Mouse (Mus musculus) limb, embryonic 11.5 days (tissue): Measurements from ENCODE around the gene 1110017D15Rik. TPM values are rescaled to one million over a fixed set of nuclear protein-coding genes. Genes with fewer than 3 reads are reported as not detected.
A peak's percentile ranks its signal among the peaks of the same experiment; 100 is the strongest.

ENCODE experiments used
- ATAC-seq: fragments of 200-750 bp; cut with Nextera tagmentation; 2 replicates; pipeline ENCODE4 v1.8.0; 2017; ENCODE audit warnings: low read depth; ENCODE audit not compliant: insufficient number of reproducible peaks, low FRiP score, low TSS enrichment
- DNase-seq: peaks from one replicate; pipeline ENCODE4 v3.0.0-alpha.2; 2015; ENCODE audit warnings: low spot score
- H3K27ac ChIP-seq: fragments of 300-500 bp; sonication (generic); replicated peaks from 2 replicates; pipeline ENCODE4 v1.5.1; 2014; ENCODE audit warnings: low read depth, mild to moderate bottlenecking, low read length
- H3K27me3 ChIP-seq: fragments of 300-500 bp; sonication (generic); 2 replicates; pipeline ENCODE4 v1.6.1; 2014; ENCODE audit warnings: mild to moderate bottlenecking, low read length, mixed read lengths; ENCODE audit not compliant: control insufficient read depth, insufficient read depth
- H3K36me3 ChIP-seq: fragments of 300-500 bp; sonication (generic); 2 replicates; pipeline ENCODE4 v1.6.1; 2014; ENCODE audit warnings: mild to moderate bottlenecking, low read length, moderate library complexity, mixed read lengths; ENCODE audit not compliant: control insufficient read depth, insufficient read depth
- H3K4me1 ChIP-seq: fragments of 300-500 bp; sonication (generic); 2 replicates; pipeline ENCODE4 v1.6.1; 2014; ENCODE audit warnings: low read length, mixed read lengths; ENCODE audit not compliant: control insufficient read depth, insufficient read depth
- H3K4me2 ChIP-seq: fragments of 300-500 bp; sonication (generic); 2 replicates; pipeline ENCODE4 v1.6.1; 2014; ENCODE audit warnings: low read depth, mild to moderate bottlenecking, moderate library complexity; ENCODE audit not compliant: severe bottlenecking
- H3K4me3 ChIP-seq: fragments of 300-500 bp; sonication (generic); 2 replicates; pipeline ENCODE4 v1.5.1; 2014; ENCODE audit warnings: low read depth, low read length
- H3K9ac ChIP-seq: fragments of 300-500 bp; sonication (generic); 2 replicates; pipeline ENCODE4 v1.6.1; 2014; ENCODE audit warnings: mild to moderate bottlenecking, low read length
- H3K9me3 ChIP-seq: fragments of 300-500 bp; sonication (generic); 2 replicates; pipeline ENCODE4 v1.6.1; 2016; ENCODE audit warnings: low read length; ENCODE audit not compliant: control insufficient read depth
- WGBS: fragments of 180-500 bp; shearing (Covaris S2); extraction: QIAGEN DNeasy Blood & Tissue Kit; methylation state at CpG from one replicate; pipeline ENCODE4 v1.1.7; 2014; 5-methylcytosine and 5-hydroxymethylcytosine counted together
- polyA plus RNA-seq: library from polyadenylated mRNA; unstranded; fragments of >200 nt; fragmentation: Nextera tagmentation; extraction: Ambion mirVana; gene quantifications from 2 replicates; pipeline ENCODE4 v1.2.1, GENCODE M21; 2014

The 1110017D15Rik gene
- polyA plus RNA-seq, 1 experiment from 2014 or later = 3.8 TPM

DNA sequence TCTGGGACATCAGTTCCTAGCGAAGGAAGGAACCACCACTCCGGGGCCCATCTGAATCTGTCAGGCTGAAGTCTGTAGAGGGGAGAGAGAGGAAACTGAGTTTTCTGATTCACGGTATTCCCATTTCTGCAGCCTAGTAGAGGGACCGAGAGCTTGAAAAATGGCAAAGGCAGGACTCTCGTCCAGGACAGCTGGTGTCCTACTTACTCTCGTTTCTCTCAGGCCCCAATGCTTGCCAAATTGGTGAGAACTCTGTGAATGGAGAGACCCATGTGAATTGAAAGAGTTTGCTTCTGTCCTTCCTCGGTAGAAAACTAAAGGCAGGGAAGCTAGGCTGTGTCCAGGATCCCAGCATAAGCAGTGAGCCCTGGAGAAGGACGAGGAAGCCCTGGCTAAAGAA lies 17.5 kb downstream of the 1110017D15Rik start:
- Histone ChIP-seq H3K36me3 (no peaks in the 10 kb centered on the region), H3K4me2 (no peak overlapping the region), H3K4me3 (no peak overlapping the region), H3K9me3 (no peaks in the 10 kb centered on the region), H3K27me3 (peaks cover 65% of the 10 kb centered on the region), H3K9ac (no peak overlapping the region), H3K27ac (no peak overlapping the region), H3K4me1 (peaks cover 17% of the 10 kb centered on the region)
- 60% methylated on average over 8 of the region's 8 CpGs for WGBS
- ATAC-seq (no peak), DNase-seq (no peak)

DNA sequence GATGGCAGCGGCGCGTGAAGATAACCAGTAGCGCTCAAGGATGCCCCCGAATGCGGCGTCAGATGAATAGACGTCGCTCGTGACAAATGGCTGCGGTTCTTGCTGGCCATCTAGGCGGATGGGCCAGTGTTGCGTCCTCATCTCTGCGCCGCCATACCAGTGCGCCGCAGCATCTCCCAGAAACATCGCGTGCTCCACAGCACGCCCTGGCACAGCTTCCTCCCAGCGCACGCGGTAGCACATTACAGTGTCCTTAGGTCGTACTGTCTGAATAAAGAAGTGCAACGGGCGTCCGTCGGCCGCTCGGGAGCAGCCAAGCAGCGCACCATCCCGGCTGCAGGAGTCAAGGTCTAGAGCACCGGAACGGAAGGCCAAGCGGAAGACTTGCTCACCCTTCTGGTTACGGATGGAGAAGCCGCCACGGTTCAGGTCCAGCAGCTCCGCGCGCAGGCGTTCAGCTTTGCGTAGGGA lies 18.2 kb downstream of the 1110017D15Rik start:
- H3K9ac ChIP-seq = no peak overlapping the region
- H3K36me3 ChIP-seq = no peaks in the 10 kb centered on the region

DNA sequence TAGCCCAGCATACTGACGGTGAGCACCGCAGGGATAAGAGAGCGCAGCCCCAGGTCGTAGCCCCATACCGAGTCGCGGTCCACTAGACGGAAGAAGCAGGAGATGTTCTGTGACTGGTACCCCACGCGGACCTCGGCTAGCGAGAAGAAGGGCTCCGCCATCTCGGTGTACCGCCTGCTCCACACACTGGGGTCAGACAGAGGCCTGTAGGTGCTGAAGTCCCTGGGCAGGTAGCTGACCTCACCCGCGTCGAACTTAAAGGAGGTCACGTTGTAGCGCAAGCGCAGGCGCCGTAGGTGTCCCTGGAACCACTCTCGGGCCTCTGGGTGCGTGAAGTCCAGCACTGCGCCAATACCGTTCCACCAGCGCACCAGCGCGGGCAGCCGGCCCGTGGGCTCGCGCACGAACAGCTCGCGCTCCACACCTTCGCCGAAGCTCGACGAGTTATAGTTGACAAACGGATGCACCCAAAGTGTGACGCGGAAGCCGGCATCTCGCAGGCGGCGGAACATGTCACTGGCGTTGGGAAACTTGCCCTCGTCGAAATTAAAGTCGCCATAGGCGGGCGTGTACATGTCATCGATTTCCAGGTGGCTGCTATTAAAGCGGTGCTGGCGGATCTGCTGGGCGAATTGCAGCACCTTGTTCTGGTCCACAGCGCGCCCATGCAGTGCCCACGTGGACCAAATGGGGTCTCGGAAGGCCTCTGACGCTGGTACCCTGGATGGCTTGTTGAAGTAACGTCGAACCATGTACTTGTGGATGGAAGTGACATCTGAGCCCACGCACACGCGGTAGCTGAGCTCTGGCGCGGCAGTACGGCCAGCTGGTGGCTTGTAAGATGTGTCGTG lies 18.9 kb downstream of the 1110017D15Rik start:
- Histone ChIP-seq H3K27me3 (peaks cover 65% of the 10 kb centered on the region), H3K4me2 (peak overlapping the region; percentile 43), H3K4me3 (peak overlapping the region; percentile 23), H3K27ac (no peak overlapping the region), H3K4me1 (peaks cover 17% of the 10 kb centered on the region), H3K9me3 (no peaks in the 10 kb centered on the region), H3K36me3 (no peaks in the 10 kb centered on the region), H3K9ac (no peak overlapping the region)
- ATAC-seq (no peak), DNase-seq (peak; percentile 56)
- 6% methylated on average over 72 of the region's 72 CpGs for WGBS

More for the DNA sequence above, 18.2 kb downstream of the 1110017D15Rik start:
- WGBS = 3% methylated on average over 43 of the region's 43 CpGs
- no peaks in the 10 kb centered on the region for H3K9me3 ChIP-seq
- H3K27me3 ChIP-seq = peaks cover 65% of the 10 kb centered on the region
- peak overlapping the region; percentile 43 for H3K4me2 ChIP-seq
- peak overlapping the region; percentile 23; the same call in 1 of the 2 replicates for H3K4me3 ChIP-seq
- ATAC-seq = no peak
- peaks cover 17% of the 10 kb centered on the region for H3K4me1 ChIP-seq
- peak; percentile 60 for DNase-seq
- H3K27ac ChIP-seq = no peak overlapping the region

DNA sequence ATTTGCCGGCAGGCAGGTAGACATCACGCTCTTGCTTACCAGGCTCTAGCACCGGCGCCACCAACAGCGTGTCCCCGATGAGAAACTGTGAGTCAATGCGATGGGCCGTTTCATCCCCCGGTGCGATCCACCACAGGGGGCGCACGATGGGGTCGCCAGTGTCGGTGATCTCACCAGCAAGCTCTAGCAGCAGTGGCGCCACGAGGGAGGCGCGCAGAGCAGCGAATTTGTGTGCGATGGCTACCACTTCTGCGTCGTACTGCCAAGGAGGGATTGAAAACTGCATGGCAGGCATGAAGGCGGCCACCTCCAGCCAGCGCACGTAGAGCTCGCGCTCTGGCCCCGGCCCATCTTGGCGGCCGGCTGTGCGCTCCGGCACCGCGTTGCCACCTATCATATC lies 19.6 kb downstream of the 1110017D15Rik start:
- peak; percentile 75 for DNase-seq

DNA sequence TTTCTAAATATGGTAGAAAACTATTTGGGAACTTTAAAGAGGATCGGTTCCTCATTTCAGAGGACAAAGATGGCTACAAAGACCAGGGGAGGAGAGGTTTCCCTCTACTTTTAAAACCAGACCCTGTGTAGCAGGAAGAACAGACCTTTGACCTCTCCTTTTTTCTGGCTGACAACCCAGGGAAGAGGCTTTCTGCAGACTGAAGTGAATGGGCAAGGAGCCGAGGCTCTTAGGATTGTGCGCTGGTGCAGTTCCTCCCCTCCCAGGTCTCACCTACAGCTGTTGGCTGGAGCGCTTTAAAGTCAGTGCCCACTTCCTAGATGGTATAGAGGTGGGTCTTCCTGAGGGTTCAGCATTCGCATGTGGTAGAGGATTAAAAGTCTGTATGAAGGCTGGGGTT lies 20.1 kb downstream of the 1110017D15Rik start:
- Histone ChIP-seq H3K36me3 (no peaks in the 10 kb centered on the region), H3K4me3 (no peak overlapping the region), H3K27me3 (peaks cover 63% of the 10 kb centered on the region), H3K9ac (no peak overlapping the region), H3K4me1 (peaks cover 11% of the 10 kb centered on the region), H3K9me3 (no peaks in the 10 kb centered on the region), H3K4me2 (no peak overlapping the region), H3K27ac (no peak overlapping the region)
- ATAC-seq = no peak
- no peak for DNase-seq
- 37% methylated on average over 5 of the region's 5 CpGs for WGBS

More for the DNA sequence above, 19.6 kb downstream of the 1110017D15Rik start:
- Histone ChIP-seq H3K4me3 (peak overlapping the region; percentile 23), H3K4me1 (peaks cover 16% of the 10 kb centered on the region), H3K9me3 (no peaks in the 10 kb centered on the region), H3K27ac (no peak overlapping the region), H3K36me3 (no peaks in the 10 kb centered on the region), H3K9ac (no peak overlapping the region), H3K27me3 (peaks cover 65% of the 10 kb centered on the region), H3K4me2 (peak overlapping the region; percentile 43)
- ATAC-seq = no peak
- WGBS = under 1% methylated on average over 34 of the region's 34 CpGs

DNA sequence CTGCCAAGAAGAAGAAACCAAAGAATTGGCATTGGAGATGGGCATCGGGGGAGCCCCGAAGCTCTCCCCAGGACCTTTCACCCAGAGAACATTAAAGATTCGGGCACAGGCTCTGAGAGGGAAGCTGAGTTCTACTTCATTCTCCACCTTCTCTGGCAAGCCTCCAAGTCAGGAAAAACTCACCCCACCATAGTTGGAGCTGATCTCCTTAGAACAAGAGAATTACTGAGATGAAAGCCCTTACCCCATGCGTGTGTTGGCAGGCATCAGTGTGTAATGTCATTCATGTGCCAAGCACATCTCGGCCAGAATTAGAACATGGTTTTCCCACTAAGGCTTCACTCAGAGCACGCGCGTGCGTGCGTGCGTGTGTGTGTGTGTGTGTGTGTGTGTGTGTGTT lies 21.3 kb downstream of the 1110017D15Rik start:
- H3K4me2 ChIP-seq = no peak overlapping the region
- H3K27me3 ChIP-seq = peaks cover 54% of the 10 kb centered on the region
- WGBS = 91% methylated on average over 11 of the region's 11 CpGs
- DNase-seq = no peak
- H3K9ac ChIP-seq = no peak overlapping the region
- no peaks in the 10 kb centered on the region for H3K36me3 ChIP-seq
- no peaks in the 10 kb centered on the region for H3K9me3 ChIP-seq
- H3K27ac ChIP-seq = no peak overlapping the region
- H3K4me3 ChIP-seq = no peak overlapping the region
- H3K4me1 ChIP-seq = peaks cover 11% of the 10 kb centered on the region
- ATAC-seq = no peak

DNA sequence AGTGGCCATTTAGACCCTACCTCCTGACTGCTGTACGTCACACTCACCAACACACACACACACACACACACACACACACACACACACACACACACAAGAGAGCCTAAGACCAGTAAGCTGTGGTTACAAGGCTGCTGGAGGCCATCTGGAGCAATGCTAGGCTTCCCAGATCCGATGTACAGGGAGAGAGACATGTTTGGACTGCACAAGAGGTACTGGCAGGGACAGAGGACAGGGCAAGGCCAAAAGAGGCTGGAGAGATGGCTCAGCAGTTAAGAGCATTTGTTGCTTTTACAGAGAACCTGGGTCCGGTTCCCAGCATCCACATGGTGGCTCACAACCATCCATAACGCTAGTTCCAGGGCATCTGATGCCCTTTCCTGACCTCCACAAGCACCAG lies 22.1 kb downstream of the 1110017D15Rik start:
- Histone ChIP-seq H3K4me2 (no peak overlapping the region), H3K36me3 (no peaks in the 10 kb centered on the region), H3K9ac (no peak overlapping the region), H3K4me1 (peaks cover 11% of the 10 kb centered on the region), H3K4me3 (no peak overlapping the region), H3K27ac (no peak overlapping the region), H3K27me3 (peaks cover 46% of the 10 kb centered on the region), H3K9me3 (no peaks in the 10 kb centered on the region)
- ATAC-seq (no peak), DNase-seq (no peak)
- WGBS = 88% methylated on average over 4 of the region's 4 CpGs

DNA sequence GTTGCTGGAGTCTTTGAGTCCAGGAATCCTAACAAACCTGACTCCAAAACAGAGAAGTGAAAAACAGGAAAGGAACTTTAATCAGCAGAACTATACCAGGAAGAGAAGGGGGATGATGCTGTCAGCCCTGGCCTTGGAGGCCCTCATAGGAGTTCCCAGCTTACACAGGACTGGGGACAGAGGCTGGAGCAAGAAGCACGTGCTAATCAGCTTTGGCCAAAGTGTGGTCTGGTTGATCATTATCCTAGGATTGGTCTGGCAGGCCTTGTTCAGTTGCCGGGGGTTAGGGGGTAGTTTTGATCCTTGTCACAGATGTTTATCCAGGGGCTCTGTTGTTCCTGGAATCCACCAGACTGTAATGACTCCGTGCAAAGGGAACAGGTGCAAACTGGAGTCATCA lies 22.8 kb downstream of the 1110017D15Rik start:
- H3K36me3 ChIP-seq = no peaks in the 10 kb centered on the region
- peaks cover 11% of the 10 kb centered on the region for H3K4me1 ChIP-seq
- H3K4me2 ChIP-seq = no peak overlapping the region
- ATAC-seq (no peak), DNase-seq (no peak)
- H3K9me3 ChIP-seq = no peaks in the 10 kb centered on the region
- H3K9ac ChIP-seq = no peak overlapping the region
- H3K27ac ChIP-seq = no peak overlapping the region
- H3K27me3 ChIP-seq = peaks cover 39% of the 10 kb centered on the region
- H3K4me3 ChIP-seq = no peak overlapping the region
- 41% methylated on average over 3 of the region's 3 CpGs for WGBS
